Mouse (Mus musculus): ENCODE results near the gene Tgfbr1.

GRCm38 (mm10) chr4:47430557-47430956 lies 77.5 kb downstream of the Tgfbr1 start:
- TF ChIP-seq CTCF (IDR thresholded peaks at IDR 0.05), result no peak
- no peak for TF ChIP-seq POLR2A (IDR thresholded peaks at IDR 0.05; ENCODE audit: insufficient read depth, low read depth, low read length)
- TF ChIP-seq EP300 (IDR thresholded peaks at IDR 0.05; ENCODE audit: insufficient read depth, low read depth, low read length), result no peak

All from heart, adult 2 months (tissue).